Mouse (Mus musculus) heart, postnatal 0 days (tissue): ENCODE measurements around the gene Krtap10-4.

ENCODE experiments used
- CTCF ChIP-seq: IDR thresholded peaks from 2 replicates; pipeline ENCODE4 v1.5.1; 2016; ENCODE audit warnings: antibody characterized with exemption, control low read depth, low read depth
- EP300 ChIP-seq: IDR thresholded peaks from 2 replicates; pipeline ENCODE4 v1.6.1; 2016; ENCODE audit warnings: antibody characterized with exemption, low read depth

GRCm38 (mm10) chr10:77788621-77789020 lies 38.3 kb downstream of the Krtap10-4 start:
- no peak for TF ChIP-seq CTCF
- TF ChIP-seq EP300: no peak
